Mouse (Mus musculus) lung, postnatal 0 days (tissue): Measurements from ENCODE around the gene Jade1. TPM values are rescaled to one million over a fixed set of nuclear protein-coding genes. Genes with fewer than 3 reads are reported as not detected.

Experiments
- ATAC-seq: fragments of 200-750 bp; cut with Nextera tagmentation; 2 replicates; pipeline ENCODE4 v1.8.0; 2017; ENCODE audit warnings: moderate library complexity
- DNase-seq: peaks from one replicate; pipeline ENCODE4 v3.0.0-alpha.2; 2016; ENCODE audit warnings: low spot score
- H3K27ac ChIP-seq: fragments of 300-500 bp; sonication (generic); 2 replicates; pipeline ENCODE4 v1.5.1; 2014; ENCODE audit warnings: antibody characterized with exemption, mild to moderate bottlenecking, low read length, mixed read lengths
- H3K27me3 ChIP-seq: fragments of 300-500 bp; sonication (generic); replicated peaks from 2 replicates; pipeline ENCODE4 v1.6.1; 2014; ENCODE audit warnings: low read length, mixed read lengths; ENCODE audit not compliant: insufficient read depth
- H3K36me3 ChIP-seq: fragments of 300-500 bp; sonication (generic); 2 replicates; pipeline ENCODE4 v1.6.1; 2014; ENCODE audit warnings: low read length, mixed read lengths; ENCODE audit not compliant: insufficient read depth
- H3K4me1 ChIP-seq: fragments of 300-500 bp; sonication (generic); 2 replicates; pipeline ENCODE4 v1.6.1; 2014; ENCODE audit warnings: antibody characterized with exemption, low read depth, low read length, mixed read lengths; ENCODE audit not compliant: insufficient read depth
- H3K4me2 ChIP-seq: fragments of 300-500 bp; sonication (generic); replicated peaks from 2 replicates; pipeline ENCODE4 v1.6.1; 2014; ENCODE audit warnings: low read depth, mild to moderate bottlenecking, low read length, moderate library complexity, mixed read lengths
- H3K4me3 ChIP-seq: fragments of 300-500 bp; sonication (generic); 2 replicates; pipeline ENCODE4 v1.5.1; 2014; ENCODE audit warnings: low read depth, low read length
- H3K9ac ChIP-seq: fragments of 300-500 bp; sonication (generic); replicated peaks from 2 replicates; pipeline ENCODE4 v1.6.1; 2014; ENCODE audit warnings: low read depth, mild to moderate bottlenecking
- H3K9me3 ChIP-seq: fragments of 300-500 bp; sonication (generic); 2 replicates; pipeline ENCODE4 v1.6.1; 2016; ENCODE audit warnings: low read length, mixed read lengths
- CTCF ChIP-seq: IDR thresholded peaks from 2 replicates; pipeline ENCODE4 v1.5.1; 2016; ENCODE audit warnings: antibody characterized with exemption, mild to moderate bottlenecking
- EP300 ChIP-seq: IDR thresholded peaks from 2 replicates; pipeline ENCODE4 v1.6.1; 2016; ENCODE audit warnings: antibody characterized with exemption, mild to moderate bottlenecking, control low read depth
- WGBS: fragments of 180-500 bp; shearing (Covaris S2); extraction: QIAGEN DNeasy Blood & Tissue Kit; methylation state at CpG from one replicate; pipeline ENCODE4 v1.1.7; 2014; 5-methylcytosine and 5-hydroxymethylcytosine counted together
- polyA plus RNA-seq: library from polyadenylated mRNA; unstranded; fragments of >200 nt; fragmentation: Nextera tagmentation; extraction: Ambion mirVana; gene quantifications from 2 replicates; pipeline ENCODE4 v1.2.1, GENCODE M21; 2015

Gene Jade1
- polyA plus RNA-seq, 1 experiment from 2014 or later: 6.0 TPM

DNA sequence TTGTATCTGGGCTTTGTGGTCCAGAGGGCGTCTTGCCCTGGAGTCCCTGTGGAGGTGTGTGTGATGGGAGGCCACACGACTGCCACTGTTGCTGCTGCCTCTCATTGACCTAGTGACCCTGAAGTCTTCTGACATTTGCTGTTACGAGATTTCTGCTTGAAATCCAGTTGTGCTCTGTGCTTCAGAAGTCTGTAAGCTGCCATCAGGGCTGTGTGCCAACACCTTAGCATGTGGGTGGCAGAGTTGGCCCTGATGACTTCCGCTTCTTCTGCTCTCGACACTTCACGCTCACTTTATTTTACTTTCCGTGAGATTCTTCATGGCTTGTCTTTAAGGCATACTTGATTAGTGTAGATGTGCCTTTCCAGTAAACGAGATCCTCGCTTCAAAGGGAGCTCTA is 42.9 kb downstream of the Jade1 start:
- 73% methylated on average over 9 of the region's 9 CpGs for WGBS
- no peak overlapping the region for H3K4me3 ChIP-seq
- H3K27me3 ChIP-seq: no peaks in the 10 kb centered on the region
- no peak overlapping the region for H3K27ac ChIP-seq
- H3K4me2 ChIP-seq: no peak overlapping the region
- no peaks in the 10 kb centered on the region for H3K4me1 ChIP-seq
- ATAC-seq (no peak), DNase-seq (no peak)
- no peak for TF ChIP-seq CTCF
- no peak for TF ChIP-seq EP300
- H3K36me3 ChIP-seq: 0 out of 2 replicates have a peak, but pooled peaks cover 2% of the 10 kb centered on the region
- H3K9ac ChIP-seq: no peak overlapping the region
- no peaks in the 10 kb centered on the region for H3K9me3 ChIP-seq

DNA sequence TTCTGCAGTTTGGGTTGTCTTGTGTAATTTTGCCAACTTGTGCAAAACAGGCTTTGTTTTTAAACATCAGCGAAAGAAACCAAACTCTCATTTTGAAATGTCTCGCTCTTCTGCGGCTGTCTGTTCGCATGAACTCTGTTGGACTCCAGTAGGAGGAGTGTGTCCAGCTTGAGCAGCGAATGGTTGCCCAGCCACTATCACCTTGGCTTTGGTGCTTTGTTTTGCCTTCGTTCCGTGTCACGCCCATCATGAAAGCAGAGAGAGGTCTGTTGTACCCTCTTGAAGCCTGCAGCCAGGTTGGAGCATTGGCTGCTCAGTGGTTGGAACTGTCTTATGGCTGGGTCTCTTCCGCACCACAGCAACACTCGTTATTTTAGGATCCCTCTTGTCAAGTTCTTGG is 43.7 kb downstream of the Jade1 start:
- no peak for TF ChIP-seq EP300
- TF ChIP-seq CTCF: no peak
- no peak for DNase-seq
- H3K36me3 ChIP-seq: 0 out of 2 replicates have a peak, but pooled peaks cover 2% of the 10 kb centered on the region

DNA sequence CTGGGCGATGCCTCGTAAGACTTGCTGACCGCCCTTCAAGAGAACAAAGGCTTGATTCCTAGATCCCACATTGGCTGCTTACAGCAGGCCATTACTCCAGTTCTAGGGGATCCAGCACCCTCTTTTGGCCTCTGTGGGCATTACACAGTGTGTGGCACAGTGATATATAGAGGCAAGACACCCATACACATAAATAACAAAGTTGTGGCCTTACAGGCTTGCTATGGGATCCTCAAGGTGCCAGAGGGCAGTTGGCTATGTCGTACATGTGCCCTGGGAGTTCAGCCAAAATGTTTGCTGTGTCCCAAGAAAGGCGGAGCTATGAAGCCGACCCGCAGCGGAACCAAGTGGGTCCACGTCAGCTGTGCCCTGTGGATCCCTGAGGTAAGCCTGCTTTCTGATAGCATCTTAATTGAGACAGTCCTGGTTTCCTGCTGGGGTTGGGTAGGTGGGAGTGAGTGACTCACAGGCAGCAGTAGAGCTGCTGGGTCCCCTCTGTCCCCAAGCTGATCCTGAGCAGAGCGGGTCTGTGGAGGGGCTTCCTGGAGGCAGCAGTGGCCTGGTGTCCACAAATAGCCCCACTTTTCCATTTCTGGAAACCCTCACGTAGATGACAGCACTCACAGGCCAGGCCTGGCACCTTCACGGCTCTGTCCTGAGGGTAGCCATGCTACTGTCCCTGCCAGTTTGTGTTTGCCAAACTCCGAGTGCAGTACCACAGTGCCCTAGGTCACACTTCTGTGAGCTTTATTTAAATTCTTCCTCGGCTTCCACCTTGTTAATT is 44.5 kb downstream of the Jade1 start:
- Histone ChIP-seq H3K36me3 (peaks cover 2% of the 10 kb centered on the region; the same call in 1 of the 2 replicates), H3K9me3 (no peaks in the 10 kb centered on the region), H3K4me1 (no peaks in the 10 kb centered on the region), H3K4me2 (no peak overlapping the region), H3K27me3 (no peaks in the 10 kb centered on the region), H3K27ac (no peak overlapping the region), H3K4me3 (no peak overlapping the region), H3K9ac (no peak overlapping the region)
- DNase-seq (peak; percentile 19), ATAC-seq (peak; percentile 37; the same call in 1 of the 2 replicates)
- 89% methylated on average over 14 of the region's 14 CpGs for WGBS
- TF ChIP-seq EP300 (no peak), CTCF (peak; percentile 73)

More for the DNA sequence above, 43.7 kb downstream of the Jade1 start:
- no peak overlapping the region for H3K27ac ChIP-seq
- no peaks in the 10 kb centered on the region for H3K9me3 ChIP-seq
- no peak for ATAC-seq
- no peaks in the 10 kb centered on the region for H3K4me1 ChIP-seq
- no peaks in the 10 kb centered on the region for H3K27me3 ChIP-seq
- no peak overlapping the region for H3K4me3 ChIP-seq
- no peak overlapping the region for H3K9ac ChIP-seq
- 92% methylated on average over 10 of the region's 10 CpGs for WGBS
- no peak overlapping the region for H3K4me2 ChIP-seq

DNA sequence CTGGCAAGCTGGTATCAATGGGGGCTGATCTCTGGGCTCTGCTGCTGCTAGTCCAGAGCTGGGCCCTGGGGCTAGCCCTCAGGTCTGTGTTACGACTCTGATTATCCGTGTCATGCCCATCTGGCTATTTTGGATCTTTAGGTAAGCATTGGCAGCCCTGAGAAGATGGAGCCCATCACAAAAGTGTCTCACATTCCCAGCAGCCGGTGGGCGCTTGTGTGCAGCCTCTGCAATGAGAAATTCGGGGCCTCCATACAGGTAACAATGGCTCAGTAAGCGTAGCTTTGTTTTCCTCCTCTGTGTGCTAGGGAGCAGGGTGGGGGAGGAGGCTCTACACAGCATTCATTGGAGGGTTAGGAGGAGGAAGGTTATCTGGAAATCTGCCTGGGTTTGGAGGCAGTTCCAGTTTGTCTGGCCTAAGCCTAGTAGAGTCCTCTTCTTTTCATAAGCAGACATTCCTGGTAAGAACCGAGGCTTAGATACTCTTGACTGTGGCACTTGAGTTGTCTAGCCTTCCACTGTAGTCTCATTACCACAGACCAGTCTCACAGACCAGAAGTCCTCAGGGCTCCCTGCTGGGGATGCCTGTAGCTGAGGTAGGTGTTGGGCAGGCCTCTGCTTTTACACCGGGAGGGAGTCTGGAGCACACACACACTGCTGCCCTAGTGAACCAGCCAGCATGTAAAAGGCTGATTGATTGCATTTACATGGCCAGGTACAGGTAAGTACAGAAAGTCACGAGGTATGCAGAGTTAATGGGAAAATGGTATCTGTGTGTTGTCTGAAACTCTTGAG is 45.9 kb downstream of the Jade1 start:
- Histone ChIP-seq H3K27ac (no peak overlapping the region), H3K4me2 (no peak overlapping the region), H3K4me3 (no peak overlapping the region), H3K9ac (no peak overlapping the region), H3K9me3 (no peaks in the 10 kb centered on the region), H3K36me3 (peaks cover 8% of the 10 kb centered on the region; the same call in 1 of the 2 replicates), H3K4me1 (no peaks in the 10 kb centered on the region), H3K27me3 (no peaks in the 10 kb centered on the region)
- DNase-seq: no peak
- no peak for ATAC-seq
- TF ChIP-seq EP300 (no peak), CTCF (no peak)
- 78% methylated on average over 9 of the region's 9 CpGs for WGBS

DNA sequence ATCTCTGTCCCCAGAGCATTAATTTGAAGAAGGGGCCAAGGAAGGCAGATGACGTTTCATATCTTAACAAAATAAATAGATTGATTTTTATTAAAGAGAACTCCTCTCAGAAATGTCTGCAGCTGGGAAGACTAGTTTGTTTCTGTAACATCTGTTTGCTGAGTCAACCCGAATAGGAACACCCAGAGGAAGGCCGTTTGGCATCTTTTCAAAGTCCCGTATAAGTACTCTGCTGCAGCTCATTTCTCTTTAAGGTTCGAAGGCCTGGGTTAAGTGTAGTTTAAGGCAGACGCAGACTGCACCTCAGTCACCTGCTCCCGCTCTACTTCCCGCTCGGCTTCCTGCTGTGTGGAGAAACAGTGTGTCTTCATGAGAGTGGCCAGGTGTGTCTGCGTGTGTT is 47.4 kb downstream of the Jade1 start:
- Histone ChIP-seq H3K36me3 (peaks cover 5% of the 10 kb centered on the region; the same call in 1 of the 2 replicates), H3K4me3 (no peak overlapping the region), H3K27ac (no peak overlapping the region), H3K9ac (no peak overlapping the region), H3K4me2 (no peak overlapping the region), H3K4me1 (no peaks in the 10 kb centered on the region), H3K9me3 (no peaks in the 10 kb centered on the region), H3K27me3 (no peaks in the 10 kb centered on the region)
- ATAC-seq: no peak
- WGBS: 40% methylated on average over 10 of the region's 10 CpGs
- no peak for TF ChIP-seq CTCF
- no peak for TF ChIP-seq EP300
- DNase-seq: no peak

DNA sequence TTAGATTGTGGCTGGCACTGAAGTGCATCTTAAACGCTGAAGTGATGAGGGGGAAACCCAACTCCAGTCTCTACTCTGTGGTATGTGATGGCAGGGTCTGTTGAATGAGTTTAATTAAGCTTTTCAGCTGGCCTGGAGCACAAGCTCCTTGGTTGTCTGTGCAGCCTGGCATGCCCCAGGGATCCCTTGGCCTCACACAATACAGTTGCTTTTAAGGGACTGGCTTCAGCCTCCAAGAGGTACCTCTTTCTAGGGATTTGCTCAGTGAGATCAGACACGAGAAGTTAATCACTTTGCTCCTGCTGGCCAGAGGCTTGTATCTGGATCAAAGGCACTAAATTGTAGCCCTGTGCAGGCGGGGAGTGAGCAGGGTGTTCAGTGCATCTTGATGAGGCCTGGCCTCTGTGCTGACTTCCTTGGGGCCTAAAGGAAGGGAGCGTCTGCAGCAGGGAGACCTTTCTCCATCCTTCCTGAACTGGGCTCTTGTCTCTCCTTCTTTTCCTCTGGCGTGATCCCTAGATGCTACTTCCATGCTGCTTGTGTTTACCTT is 48.0 kb downstream of the Jade1 start:
- Histone ChIP-seq H3K4me3 (no peak overlapping the region), H3K4me1 (no peaks in the 10 kb centered on the region), H3K27ac (no peak overlapping the region), H3K9ac (no peak overlapping the region), H3K27me3 (no peaks in the 10 kb centered on the region), H3K9me3 (no peaks in the 10 kb centered on the region), H3K4me2 (no peak overlapping the region), H3K36me3 (peaks cover 5% of the 10 kb centered on the region; the same call in 1 of the 2 replicates)
- TF ChIP-seq EP300: no peak
- no peak for TF ChIP-seq CTCF
- DNase-seq: no peak
- no peak for ATAC-seq
- WGBS: 76% methylated on average over 5 of the region's 5 CpGs
